Mouse (Mus musculus) kidney, adult 2 months (tissue): ENCODE measurements around the gene Hectd4.
"Not testable (repeated sequence)": the region's sequence is repeated elsewhere in the genome, so short reads cannot be mapped to it uniquely, and the experiment has no call there.

Experiments
- CTCF ChIP-seq: fragments of 200-500 bp; conservative IDR thresholded peaks from 2 replicates; pipeline ENCODE4 v1.5.1; 2011; ENCODE audit warnings: low read depth, mild to moderate bottlenecking, control low read depth, low read length, moderate library complexity, mixed read lengths; ENCODE audit not compliant: insufficient read depth, insufficient read length
- POLR2A ChIP-seq: fragments of 200-500 bp; IDR thresholded peaks from one replicate; pipeline ENCODE4 v1.6.1; 2011; ENCODE audit warnings: low read depth, low read length, control low read depth

DNA sequence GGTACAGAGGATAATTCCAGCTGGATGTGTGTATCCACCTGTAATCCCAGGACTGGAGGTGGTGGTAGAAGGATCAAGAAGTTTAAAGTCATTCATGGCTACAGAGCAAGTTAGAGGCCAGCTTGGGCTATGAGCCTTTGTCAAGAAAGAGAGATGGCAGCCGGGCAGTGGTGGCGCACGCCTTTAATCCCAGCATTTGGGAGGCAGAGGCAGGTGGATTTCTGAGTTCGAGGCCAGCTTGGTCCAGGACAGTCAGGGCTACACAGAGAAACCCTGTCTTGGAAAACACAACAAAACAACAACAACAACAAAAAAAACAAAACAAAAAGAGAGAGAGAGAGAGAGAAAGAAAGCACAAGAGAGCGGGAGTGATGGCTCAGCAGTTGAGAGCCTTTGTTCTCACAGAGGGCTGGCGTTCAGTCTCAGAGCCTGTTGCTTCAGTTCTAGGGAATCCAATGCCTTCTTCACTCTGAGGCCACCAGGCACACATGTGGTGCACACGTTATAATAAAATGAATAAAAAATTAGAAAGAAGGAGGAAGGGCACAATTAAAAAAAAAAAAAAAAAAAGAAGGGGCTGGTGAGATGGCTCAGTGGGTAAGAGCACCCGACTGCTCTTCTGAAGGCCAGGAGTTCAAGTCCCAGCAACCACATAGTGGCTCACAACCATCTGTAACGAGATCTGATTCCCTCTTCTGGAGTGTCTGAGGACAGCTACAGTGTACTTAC lies 3.3 kb upstream of the Hectd4 start:
- TF ChIP-seq POLR2A, CTCF: not testable (repeated sequence)
